Mouse (Mus musculus) heart, embryonic 14.5 days (tissue): Measurements from ENCODE around the gene Gsto2. TPM values are rescaled to one million over a fixed set of nuclear protein-coding genes. Genes with fewer than 3 reads are reported as not detected.
"Not testable (repeated sequence)": the region's sequence is repeated elsewhere in the genome, so short reads cannot be mapped to it uniquely, and the experiment has no call there.

Experiments used
- ATAC-seq: fragments of 200-750 bp; cut with Nextera tagmentation; 2 replicates; pipeline ENCODE4 v1.8.0; 2017; ENCODE audit warnings: low read depth, moderate TSS enrichment; ENCODE audit not compliant: insufficient number of reproducible peaks, insufficient read depth, low FRiP score
- H3K27ac ChIP-seq, 2 experiments: fragments of 200-500 bp in 1 of 2; fragments of 300-500 bp in 1 of 2; sonication (generic) in 1 of 2; replicated peaks in 1 of 2; 2 replicates each; pipeline ENCODE4 v1.5.1; 2012 to 2014; ENCODE audit warnings: low read depth in 2 of 2, low read length in 2 of 2, control low read depth in 1 of 2, mild to moderate bottlenecking in 1 of 2, mixed read lengths in 1 of 2; ENCODE audit not compliant: control insufficient read depth in 1 of 2, insufficient read depth in 1 of 2
- H3K27me3 ChIP-seq: fragments of 300-500 bp; sonication (generic); 2 replicates; pipeline ENCODE4 v1.6.1; 2014; ENCODE audit warnings: mild to moderate bottlenecking, low read length, control low read depth; ENCODE audit not compliant: control insufficient read depth, insufficient read depth
- H3K36me3 ChIP-seq: fragments of 300-500 bp; sonication (generic); 2 replicates; pipeline ENCODE4 v1.6.1; 2014; ENCODE audit warnings: mild to moderate bottlenecking, control low read depth, low read length, mixed read lengths; ENCODE audit not compliant: control insufficient read depth, insufficient read depth
- H3K4me1 ChIP-seq, 2 experiments: fragments of 200-500 bp in 1 of 2; fragments of 300-500 bp in 1 of 2; sonication (generic) in 1 of 2; 2 replicates each; pipeline ENCODE4 v1.6.1; 2012 to 2014; ENCODE audit warnings: low read length in 2 of 2, control low read depth in 1 of 2, mixed read lengths in 1 of 2; ENCODE audit not compliant: control insufficient read depth in 2 of 2, insufficient read depth in 2 of 2
- H3K4me2 ChIP-seq: fragments of 300-500 bp; sonication (generic); 2 replicates; pipeline ENCODE4 v1.6.1; 2014; ENCODE audit warnings: mild to moderate bottlenecking, low read length
- H3K4me3 ChIP-seq, 2 experiments: fragments of 200-500 bp in 1 of 2; fragments of 300-500 bp in 1 of 2; sonication (generic) in 1 of 2; 2 replicates each; pipeline ENCODE4 v1.5.1; 2012 to 2014; ENCODE audit warnings: low read length in 2 of 2, mild to moderate bottlenecking in 2 of 2, control low read depth in 1 of 2, low read depth in 1 of 2, moderate library complexity in 1 of 2; ENCODE audit not compliant: control insufficient read depth in 1 of 2, insufficient read depth in 1 of 2
- H3K9ac ChIP-seq: fragments of 300-500 bp; sonication (generic); 2 replicates; pipeline ENCODE4 v1.6.1; 2014; ENCODE audit warnings: mild to moderate bottlenecking, low read length
- H3K9me3 ChIP-seq: fragments of 300-500 bp; sonication (generic); 2 replicates; pipeline ENCODE4 v1.6.1; 2016; ENCODE audit warnings: low read length, control low read depth; ENCODE audit not compliant: control insufficient read depth
- WGBS: fragments of 180-500 bp; shearing (Covaris S2); extraction: QIAGEN DNeasy Blood & Tissue Kit; methylation state at CpG from one replicate; pipeline ENCODE4 v1.1.7; 2014; 5-methylcytosine and 5-hydroxymethylcytosine counted together
- polyA plus RNA-seq: library from polyadenylated mRNA; unstranded; fragments of >200 nt; fragmentation: Nextera tagmentation; extraction: Ambion mirVana; gene quantifications from 2 replicates; pipeline ENCODE4 v1.2.1, GENCODE M21; 2014

The Gsto2 gene
- polyA plus RNA-seq, 1 experiment from 2014 or later: 2.3 TPM

- Histone ChIP-seq H3K4me1 (peaks cover 3 to 5% of the 10 kb centered on the region in 2 experiments; a peak in 3 of 4 replicates), H3K27ac (no peak overlapping the region), H3K36me3 (no peaks in the 10 kb centered on the region), H3K27me3 (no peaks in the 10 kb centered on the region), H3K9me3 (no peaks in the 10 kb centered on the region), H3K4me3 (no peak overlapping the region), H3K9ac (no peak overlapping the region), H3K4me2 (no peak overlapping the region)
- 81% methylated on average over 3 of the region's 3 CpGs for WGBS
- no peak for ATAC-seq
Observed at GRCm38 (mm10) chr19:47849735-47850134, 15.6 kb upstream of the Gsto2 start.

- H3K4me2 ChIP-seq, H3K36me3 ChIP-seq, H3K9me3 ChIP-seq, H3K27ac ChIP-seq, H3K4me3 ChIP-seq, H3K9ac ChIP-seq, ATAC-seq, H3K27me3 ChIP-seq, H3K4me1 ChIP-seq: not testable (repeated sequence)
- WGBS: 74% methylated on average over 3 of the region's 3 CpGs
Observed at GRCm38 (mm10) chr19:47852131-47852530, 13.2 kb upstream of the Gsto2 start.

- peaks cover 6% of the 10 kb centered on the region for H3K36me3 ChIP-seq
- H3K27ac ChIP-seq: no peak overlapping the region
- H3K27me3 ChIP-seq: no peaks in the 10 kb centered on the region
- no peak overlapping the region for H3K4me3 ChIP-seq
- peaks cover 3 to 10% of the 10 kb centered on the region in 2 experiments for H3K4me1 ChIP-seq
- 88% methylated on average over 3 of the region's 3 CpGs for WGBS
- ATAC-seq: no peak
- no peak overlapping the region for H3K9ac ChIP-seq
- H3K4me2 ChIP-seq: no peak overlapping the region
- no peaks in the 10 kb centered on the region for H3K9me3 ChIP-seq
Observed at GRCm38 (mm10) chr19:47853053-47853452, 12.3 kb upstream of the Gsto2 start.

GRCm38 (mm10) chr19:47853951-47854795 is 11.2 kb upstream of the Gsto2 start:
- H3K36me3 ChIP-seq: peaks cover 17% of the 10 kb centered on the region
- peak overlapping the region; percentile 86 for H3K9ac ChIP-seq
- no peaks in the 10 kb centered on the region for H3K9me3 ChIP-seq
- 18% methylated on average over 13 of the region's 13 CpGs for WGBS
- peak overlapping the region in 1 of 2 experiments; percentile 25; a peak in 1 of 4 replicates for H3K27ac ChIP-seq
- H3K4me3 ChIP-seq: peak overlapping the region; percentile 61 to 74
- no peaks in the 10 kb centered on the region for H3K27me3 ChIP-seq
- H3K4me1 ChIP-seq: peaks cover 3 to 10% of the 10 kb centered on the region in 2 experiments
- H3K4me2 ChIP-seq: peak overlapping the region; percentile 100
- peak; percentile 48; the same call in 1 of the 2 replicates for ATAC-seq

- Histone ChIP-seq H3K4me2 (peak within 1 kb of the TSS; percentile 100), H3K9me3 (no peaks in the 10 kb centered on the region), H3K27ac (peak within 1 kb of the TSS in 1 of 2 experiments; percentile 34; a peak in 1 of 4 replicates), H3K4me3 (peak within 1 kb of the TSS; percentile 61 to 74), H3K27me3 (no peaks in the 10 kb centered on the region), H3K36me3 (peaks cover 26% of the 10 kb centered on the region), H3K9ac (peak within 1 kb of the TSS; percentile 86), H3K4me1 (peaks cover 3 to 10% of the 10 kb centered on the region in 2 experiments)
- peak; percentile 89 for ATAC-seq
- under 1% methylated on average over 60 of the region's 60 CpGs for WGBS
Observed at GRCm38 (mm10) chr19:47854796-47855783, 10.2 kb upstream of the Gsto2 start, which contains the start of gene Gsto1. TSS of gene Gsto1 (plus strand) at chr19:47854970.

GRCm38 (mm10) chr19:47857957-47858942 is 7.1 kb upstream of the Gsto2 start:
- H3K4me3 ChIP-seq: no peak overlapping the region
- H3K36me3 ChIP-seq: peaks cover 45% of the 10 kb centered on the region
- no peak overlapping the region for H3K27ac ChIP-seq
- no peak overlapping the region for H3K4me2 ChIP-seq
- 81% methylated on average over 18 of the region's 18 CpGs for WGBS
- peaks cover 3 to 10% of the 10 kb centered on the region in 2 experiments for H3K4me1 ChIP-seq
- no peak overlapping the region for H3K9ac ChIP-seq
- no peak for ATAC-seq
- no peaks in the 10 kb centered on the region for H3K9me3 ChIP-seq
- H3K27me3 ChIP-seq: no peaks in the 10 kb centered on the region
